ENCODE assay signal across 8 mouse cellular contexts in the genomic region with DNA sequence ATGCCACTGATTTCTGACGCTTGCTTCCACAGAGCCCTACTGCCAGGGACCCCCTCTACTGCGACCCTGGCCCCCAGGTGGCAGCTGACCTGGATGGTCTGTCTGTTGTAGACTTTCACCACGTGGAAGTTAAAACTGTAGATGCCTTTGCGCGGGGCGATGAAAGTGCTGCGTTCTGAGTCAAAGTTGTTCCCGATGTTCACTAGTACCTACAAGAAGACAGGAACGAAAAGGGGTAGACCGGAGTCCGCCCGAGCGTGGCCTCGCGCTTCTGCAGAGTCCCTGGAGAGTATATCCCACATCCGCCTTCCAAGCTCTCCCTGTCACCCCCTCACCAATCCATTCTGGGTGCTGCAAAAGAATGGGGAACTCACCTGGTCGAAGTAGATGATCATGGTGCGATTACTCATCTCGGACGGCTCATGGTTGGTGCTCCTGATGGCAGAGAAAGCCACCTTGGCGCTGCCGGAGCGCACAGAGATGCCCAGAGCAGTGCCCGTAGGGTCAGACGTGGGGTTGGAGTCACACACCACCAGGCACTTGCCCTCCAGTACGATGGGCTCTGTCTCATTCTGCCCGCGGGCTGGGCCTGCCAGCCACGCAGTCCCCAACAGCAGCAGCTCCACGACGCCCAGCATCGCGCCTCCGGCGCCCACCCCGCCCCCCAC. TPM values are rescaled to one million over a fixed set of nuclear protein-coding genes. Genes with fewer than 3 reads are reported as not detected.
DNase-seq lines count a peak whose midpoint lies in the region; ATAC-seq lines count a peak whose summit lies in the region.

No protein-coding gene starts in this region.

- peak; percentile 34; the same call in 1 of the 2 replicates for ATAC-seq in intestine, embryonic 15.5 days
- ATAC-seq in neural tube, embryonic 13.5 days (ENCODE audit: low read depth): peak; percentile 68

- DNase-seq in cerebellum, adult 11 months: peak; percentile 64
- DNase-seq in cerebellum, postnatal 4 days (ENCODE audit: low spot score in 2 of 2): no peak
- peak; percentile 31 to 36 for DNase-seq in right cerebral cortex, postnatal 10 days (ENCODE audit: low spot score in 2 of 2)
- DNase-seq in right cerebral cortex, adult 18-20 months: no peak
- no peak for DNase-seq in spleen, adult 18-20 months
- no peak for DNase-seq in urinary bladder, postnatal 4 days (ENCODE audit: low spot score in 2 of 2)

- H3K36me3 ChIP-seq in intestine, embryonic 15.5 days: no peaks in the 10 kb centered on the region
- H3K36me3 ChIP-seq in neural tube, embryonic 13.5 days: no peaks in the 10 kb centered on the region

- H3K9me3 ChIP-seq in intestine, embryonic 15.5 days: no peaks in the 10 kb centered on the region
- H3K9me3 ChIP-seq in neural tube, embryonic 13.5 days: no peaks in the 10 kb centered on the region

- H3K4me1 ChIP-seq in intestine, embryonic 15.5 days (replicated peaks): peaks cover 38% of the 10 kb centered on the region
- H3K4me1 ChIP-seq in neural tube, embryonic 13.5 days (replicated peaks): peaks cover 63% of the 10 kb centered on the region

- H3K9ac ChIP-seq in intestine, embryonic 15.5 days: peak overlapping the region; percentile 46; the same call in 1 of the 2 replicates
- H3K9ac ChIP-seq in neural tube, embryonic 13.5 days: peak overlapping the region; percentile 86

- no peak overlapping the region for H3K27ac ChIP-seq in intestine, embryonic 15.5 days
- H3K27ac ChIP-seq in neural tube, embryonic 13.5 days (replicated peaks): peak overlapping the region; percentile 92

- H3K4me2 ChIP-seq in intestine, embryonic 15.5 days (replicated peaks): peak overlapping the region; percentile 96
- peak overlapping the region; percentile 90 for H3K4me2 ChIP-seq in neural tube, embryonic 13.5 days

- under 1% methylated on average over 34 of the region's 36 CpGs for WGBS in intestine, embryonic 15.5 days
- 1% methylated on average over 27 of the region's 36 CpGs for WGBS in neural tube, embryonic 13.5 days

- H3K4me3 ChIP-seq in intestine, embryonic 15.5 days (replicated peaks): peak overlapping the region; percentile 57
- peak overlapping the region; percentile 64 for H3K4me3 ChIP-seq in neural tube, embryonic 13.5 days

- peaks cover 82% of the 10 kb centered on the region for H3K27me3 ChIP-seq in intestine, embryonic 15.5 days (replicated peaks)
- peaks cover 79% of the 10 kb centered on the region for H3K27me3 ChIP-seq in neural tube, embryonic 13.5 days

RNA-seq across cellular contexts. Expression of a gene that starts 0.7 kb away (rescaled TPM):
- polyA plus RNA-seq in intestine, embryonic 15.5 days (2015; fragmentation: Nextera tagmentation; extraction: Ambion mirVana): 0.09 and 0.23 TPM in 2 replicates
- 25.7 and 28.1 TPM in 2 replicates for polyA plus RNA-seq in neural tube, embryonic 13.5 days (2015; fragmentation: Nextera tagmentation; extraction: Ambion mirVana)

Comparison
In these comparisons a context has a peak if more than half of its experiments do, and no peak if none do; other contexts are left out.
1. DNase-seq: peak in cerebellum, adult 11 months (single experiment) and right cerebral cortex, postnatal 10 days (2 of 2); none in cerebellum, postnatal 4 days (0 of 2), right cerebral cortex, adult 18-20 months (single experiment), spleen, adult 18-20 months (0 of 2) and urinary bladder, postnatal 4 days (0 of 2).
2. RNA of a gene that starts 0.7 kb away (polyA plus RNA-seq): 25.7 to 28.1 TPM in neural tube, embryonic 13.5 days; 0.09 to 0.23 TPM in intestine, embryonic 15.5 days; every median in the first group is over 10 times any median in the second.